Mouse (Mus musculus): ENCODE results near the gene Slc25a53.
"Not testable (repeated sequence)": the region's sequence is repeated elsewhere in the genome, so short reads cannot be mapped to it uniquely, and the experiment has no call there.

Gene Slc25a53

DNA sequence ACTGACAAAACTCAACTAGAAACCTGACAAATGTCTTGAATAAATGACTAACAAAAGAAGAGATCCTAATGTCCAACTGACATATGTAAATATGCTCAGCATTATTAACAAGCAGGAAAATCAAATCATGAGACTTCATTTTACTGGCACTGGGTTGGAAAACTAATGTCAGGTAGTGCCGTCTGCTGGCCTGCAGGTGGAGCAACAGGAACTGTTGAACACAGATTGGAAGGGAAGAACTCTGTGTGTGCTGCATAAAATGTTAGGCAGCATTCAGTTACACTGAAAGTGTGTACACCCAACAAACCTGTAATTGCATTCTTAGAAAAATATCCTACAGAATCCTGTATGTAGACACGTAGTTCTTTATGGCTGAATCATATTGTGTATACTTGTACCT lies 78.4 kb downstream of the Slc25a53 start:
- DNase-seq (ENCODE audit: low spot score): no peak

DNA sequence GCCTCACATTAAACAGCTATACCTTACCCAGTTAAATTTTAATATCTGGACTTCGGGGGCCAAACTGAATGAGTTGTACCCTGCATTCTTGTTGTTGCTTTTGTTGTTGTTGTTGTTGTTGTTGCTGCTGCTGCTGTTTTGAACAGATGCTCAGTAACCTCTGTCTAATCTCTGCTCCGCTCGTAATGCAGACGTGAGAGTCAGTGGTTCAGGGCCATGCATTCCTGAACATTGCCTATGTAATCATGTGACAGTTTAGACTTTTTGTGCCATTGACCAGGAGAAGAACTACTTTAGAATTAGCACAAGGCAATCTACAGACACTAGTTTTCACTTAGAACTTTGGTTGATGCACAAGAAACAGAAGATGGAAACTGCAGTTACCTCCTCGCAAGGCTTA lies 79.8 kb downstream of the Slc25a53 start:
- not testable (repeated sequence) for DNase-seq (ENCODE audit: low spot score)

DNA sequence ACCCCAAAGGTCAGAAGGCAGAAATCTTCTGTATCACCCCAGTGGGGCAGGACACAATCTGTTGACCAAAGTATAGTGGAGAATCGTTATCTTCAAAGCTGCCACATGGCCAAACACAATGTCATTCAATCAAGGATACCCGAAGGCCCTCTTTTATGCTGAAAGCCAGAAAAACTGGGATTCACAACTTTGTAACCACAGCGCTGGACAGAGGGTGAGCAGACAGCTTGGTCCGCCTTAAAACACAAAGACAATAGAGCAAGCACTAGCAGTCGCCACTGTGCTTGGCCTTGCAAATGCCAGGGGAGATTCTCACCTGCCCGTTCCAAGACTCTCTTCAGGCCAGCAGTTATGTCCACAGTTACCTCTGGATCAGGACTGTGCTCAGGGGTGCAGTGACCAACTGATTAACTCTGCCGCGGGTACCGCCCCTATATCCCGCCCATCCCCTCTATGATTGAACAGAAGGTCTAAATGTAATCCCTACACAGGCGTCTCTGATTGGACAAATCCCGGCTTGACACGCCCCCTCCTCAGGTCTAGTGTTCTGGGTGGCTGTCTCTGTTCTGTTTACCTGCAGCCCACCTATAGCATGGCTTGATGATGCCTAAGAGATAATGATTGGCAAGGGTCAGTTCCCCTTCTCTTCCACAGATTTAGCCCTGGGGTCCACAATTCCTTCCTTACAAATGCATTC lies 80.4 kb downstream of the Slc25a53 start:
- not testable (repeated sequence) for DNase-seq (ENCODE audit: low spot score)

DNA sequence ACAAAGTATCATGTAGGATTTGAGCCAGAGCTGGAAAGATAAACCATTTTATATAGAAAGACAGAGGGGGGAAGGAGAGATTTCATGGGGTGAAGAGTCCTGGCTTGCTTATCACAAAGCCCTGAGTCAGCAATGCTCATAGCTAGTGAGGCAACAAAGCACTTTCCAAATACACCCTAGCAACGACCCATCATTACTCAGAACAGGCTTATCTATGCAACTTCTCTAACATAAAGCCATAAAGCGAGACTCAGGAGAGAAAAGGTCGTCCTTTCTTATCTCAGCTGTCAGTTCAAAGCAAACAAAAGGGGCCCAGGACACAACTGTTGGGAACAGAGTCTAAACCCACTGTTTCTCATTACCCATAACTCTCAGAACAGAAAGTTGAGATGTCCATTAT lies 100.1 kb downstream of the Slc25a53 start:
- no peak for DNase-seq (ENCODE audit: low spot score)

All from MN1 (cell line).